Mouse (Mus musculus) C2C12 (cell line): ENCODE measurements around the gene Shh.

Experiments
- CEBPB ChIP-seq: IDR thresholded peaks from one replicate; pipeline ENCODE4 v1.6.1; 2011; ENCODE audit warnings: low read depth, mild to moderate bottlenecking, control low read depth, moderate library complexity
- CTCF ChIP-seq: IDR thresholded peaks from one replicate; pipeline ENCODE4 v1.5.1; 2011; ENCODE audit not compliant: control insufficient read depth, insufficient read depth, insufficient read length
- MYOG ChIP-seq: IDR thresholded peaks from one replicate; pipeline ENCODE4 v1.6.1; 2011; ENCODE audit not compliant: control insufficient read depth, insufficient read length; ENCODE audit errors: extremely low read depth

DNA sequence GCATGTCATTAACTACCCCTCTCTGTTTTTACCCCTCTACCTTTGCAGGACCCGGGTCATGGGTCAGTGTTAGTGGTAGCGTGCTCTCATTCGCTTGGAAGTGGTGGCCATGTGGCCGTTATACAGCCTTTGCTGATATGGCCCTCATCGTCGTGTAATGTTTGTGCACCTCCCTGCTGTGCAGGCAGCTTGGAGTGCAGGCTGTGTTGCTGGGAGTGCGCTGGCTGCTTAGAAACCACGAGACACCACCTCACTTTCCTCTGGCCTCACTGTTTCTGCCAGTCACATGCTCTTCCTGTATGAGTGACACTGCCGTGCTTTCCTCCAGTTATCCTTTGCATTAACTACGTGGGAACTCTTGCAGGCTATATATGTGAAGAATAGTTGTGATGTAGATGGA is 48.3 kb downstream of the Shh start:
- TF ChIP-seq CTCF, result no peak
- no peak for TF ChIP-seq MYOG
- no peak for TF ChIP-seq CEBPB
